Mouse (Mus musculus) megakaryocyte-erythroid progenitor cell, adult 5-6 weeks (primary cell): ENCODE measurements around the gene Rock2. TPM values are rescaled to one million over a fixed set of nuclear protein-coding genes. Genes with fewer than 3 reads are reported as not detected.
A peak's percentile ranks its signal among the peaks of the same experiment; 100 is the strongest.
"Not testable (repeated sequence)": the region's sequence is repeated elsewhere in the genome, so short reads cannot be mapped to it uniquely, and the experiment has no call there.

Experiments used
- ATAC-seq: replicated peaks from 2 replicates; pipeline ENCODE4 v1.8.0; 2016; ENCODE audit warnings: mild to moderate bottlenecking, inconsistent platforms; ENCODE audit not compliant: severe bottlenecking, poor library complexity, low FRiP score, low TSS enrichment
- total RNA-seq, 2 experiments: library from RNA; stranded (forward) in 1 of 2; stranded (reverse) in 1 of 2; fragments of 200-1000, 215-1000 nt in 1 of 2; fragments of >200 nt in 1 of 2; fragmentation: Nextera tagmentation in 1 of 2; gene quantifications; 2 replicates each; pipeline ENCODE4 v1.2.3; 2014 to 2017

Rock2 gene
- total RNA-seq, 2 experiments from 2014 or later = 34.9 to 57.2 TPM

- no peak for ATAC-seq
These were observed 96.7 kb downstream of the Rock2 start for GRCm38 (mm10) chr12:16991376-16991775.

GRCm38 (mm10) chr12:16992355-16992754 lies 97.7 kb downstream of the Rock2 start:
- no peak for ATAC-seq

DNA sequence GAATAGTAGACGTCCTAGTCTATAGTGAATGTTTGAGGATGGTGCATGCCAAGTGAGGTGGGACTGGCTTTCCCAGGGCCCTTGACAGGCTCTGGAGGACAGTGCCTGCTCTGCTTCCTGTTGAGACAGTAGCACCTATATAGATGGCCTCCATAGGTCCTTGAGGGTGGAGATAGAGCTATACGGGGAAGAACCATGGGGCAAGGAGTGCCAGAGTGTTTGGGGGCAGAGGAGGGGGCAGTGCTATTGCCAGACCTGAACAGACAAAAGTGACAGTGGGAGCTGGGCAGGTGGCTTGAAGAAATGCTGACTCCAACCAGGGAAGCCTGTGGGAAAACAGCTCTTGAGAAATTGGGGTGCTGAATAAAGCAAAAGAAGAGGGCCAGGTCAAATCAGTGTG lies 99.6 kb downstream of the Rock2 start:
- no peak for ATAC-seq

DNA sequence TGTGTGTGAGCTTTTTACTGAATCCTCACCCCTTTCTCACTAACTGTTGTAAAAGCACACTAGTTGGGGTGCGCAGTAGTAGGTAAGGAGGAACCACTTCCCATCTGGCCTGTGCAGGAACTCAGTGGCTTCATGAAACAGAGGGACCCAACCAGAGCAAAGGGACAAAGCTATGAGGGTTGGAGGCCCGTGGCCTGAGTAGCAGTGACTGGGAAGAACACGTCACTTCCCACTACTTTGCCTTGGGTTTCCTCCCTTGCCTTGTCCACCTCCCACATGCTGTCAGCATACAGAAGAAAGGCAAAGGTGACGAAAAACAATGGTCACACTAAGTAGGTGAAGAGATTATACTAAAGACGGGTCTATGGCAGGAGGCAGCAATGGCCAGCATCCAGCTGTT lies 101.6 kb downstream of the Rock2 start:
- no peak for ATAC-seq

DNA sequence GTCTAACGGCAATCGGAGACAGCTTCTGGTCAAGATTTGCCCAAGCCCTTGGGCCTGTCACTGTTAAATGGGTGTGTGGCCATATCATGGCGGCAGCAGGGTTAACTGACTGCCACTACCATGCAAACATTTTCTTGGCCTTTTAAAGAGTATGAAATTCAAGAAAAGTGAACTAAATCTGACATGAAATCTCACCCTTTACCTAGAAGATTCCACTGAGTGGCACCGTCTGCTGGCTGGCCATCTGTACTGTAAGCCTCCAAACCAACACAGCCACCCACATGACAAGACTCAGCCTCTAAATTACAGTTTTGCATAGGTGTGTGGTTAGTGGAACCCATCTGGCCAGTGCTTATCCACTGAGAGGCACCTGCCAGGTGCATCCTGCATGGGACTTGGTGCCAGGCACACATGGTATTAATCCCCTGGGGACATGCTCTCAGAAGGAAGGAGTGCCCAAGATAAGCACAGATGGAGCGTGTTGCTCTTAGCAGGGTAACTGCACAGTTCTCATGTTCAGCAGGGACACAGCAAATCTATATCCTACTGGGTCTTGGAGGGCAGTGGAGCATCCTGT lies 102.3 kb downstream of the Rock2 start:
- ATAC-seq = no peak

- no peak for ATAC-seq
These were observed 104.5 kb downstream of the Rock2 start for GRCm38 (mm10) chr12:16999146-16999545.

DNA sequence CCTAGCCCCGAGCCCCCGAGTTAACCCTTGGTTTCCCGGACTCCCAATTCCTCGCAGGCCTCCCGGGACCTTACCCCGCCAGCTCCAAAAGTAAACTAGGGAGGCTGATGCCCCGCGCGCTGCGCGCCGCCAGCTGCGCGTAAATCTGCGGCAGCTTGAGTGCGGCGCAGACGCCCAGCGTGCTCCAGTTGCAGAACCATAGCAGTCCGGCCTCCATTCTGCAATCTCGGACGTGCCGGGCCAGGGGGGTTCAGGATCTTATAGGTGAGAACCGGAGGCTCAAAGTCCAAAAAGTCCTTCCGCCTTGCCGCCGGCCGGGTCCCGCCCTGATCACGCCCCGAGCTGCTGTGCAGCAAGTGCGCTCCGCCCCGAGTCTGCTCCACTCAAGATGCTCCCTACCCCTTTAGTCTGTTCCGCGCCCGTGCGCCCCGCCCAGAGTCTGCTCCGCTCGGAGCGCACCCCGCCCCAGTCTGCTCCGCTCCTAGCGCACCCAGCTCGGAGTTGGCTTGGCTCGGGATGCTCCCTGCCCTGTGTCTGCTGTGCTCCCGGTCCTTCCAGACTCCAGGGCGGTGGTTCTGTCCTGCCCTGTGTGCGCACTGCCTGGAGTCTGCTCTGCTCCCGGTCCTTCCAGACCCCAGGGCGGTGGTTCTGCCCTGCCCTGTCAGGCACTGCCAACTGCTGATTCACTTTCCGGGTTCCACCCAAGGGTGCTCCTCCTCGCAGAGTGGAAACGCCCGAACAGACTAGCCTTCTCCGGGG lies 105.2 kb downstream of the Rock2 start, which contains the start of gene Pqlc3:
Gene Pqlc3 (minus strand): TSS at position 670 of the 759 bp plus-strand sequence.
- ATAC-seq = peak; percentile 97

- no peak for ATAC-seq
These were observed 105.9 kb downstream of the Rock2 start for GRCm38 (mm10) chr12:17000628-17001027.

- no peak for ATAC-seq
These were observed 106.5 kb downstream of the Rock2 start for GRCm38 (mm10) chr12:17001211-17001610.

GRCm38 (mm10) chr12:17009466-17009865 lies 114.8 kb downstream of the Rock2 start:
- ATAC-seq = no peak

DNA sequence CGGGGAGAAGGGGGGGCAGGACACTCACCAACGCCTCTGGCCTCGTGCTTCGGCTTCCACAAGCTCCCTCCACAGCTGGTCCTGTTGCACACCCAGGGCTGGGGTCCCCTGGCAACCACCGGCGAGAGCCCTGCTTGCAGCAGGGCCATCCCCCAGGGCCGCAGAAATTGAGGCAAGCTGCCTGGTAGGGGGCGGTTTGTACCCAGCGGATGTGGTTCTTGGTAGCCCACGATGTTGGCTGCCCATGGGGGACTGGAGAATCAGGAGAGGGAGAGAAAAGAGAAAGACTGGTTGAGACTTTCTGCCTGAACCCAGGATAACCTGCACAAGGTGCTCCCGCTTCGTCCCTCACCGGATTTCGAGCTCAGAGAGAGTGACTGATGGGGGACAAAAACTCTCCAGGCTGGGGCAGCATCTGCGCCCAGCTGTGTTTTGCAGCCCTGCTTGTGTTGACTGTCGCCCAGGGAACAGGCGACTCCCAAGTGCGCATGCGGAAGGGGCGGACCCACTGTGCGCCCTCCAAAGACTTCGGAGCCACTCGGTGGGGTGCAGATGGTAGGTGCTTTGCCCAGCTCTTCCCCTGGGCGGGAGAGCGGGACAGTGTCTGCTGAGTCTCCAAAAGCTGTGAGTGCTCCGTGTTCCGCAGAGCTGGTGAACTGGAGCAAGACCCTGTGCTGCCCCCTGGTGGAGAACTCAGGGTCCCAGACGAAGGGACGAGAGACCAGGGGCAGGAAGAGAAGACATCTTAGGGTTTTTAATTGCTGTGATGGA lies 116.6 kb downstream of the Rock2 start, which contains the start of gene 2410004P03Rik:
Gene 2410004P03Rik (minus strand): TSS at position 628 of the 771 bp plus-strand sequence.
- peak; percentile 79 for ATAC-seq

GRCm38 (mm10) chr12:17012067-17012899 lies 117.6 kb downstream of the Rock2 start:
- no peak for ATAC-seq

DNA sequence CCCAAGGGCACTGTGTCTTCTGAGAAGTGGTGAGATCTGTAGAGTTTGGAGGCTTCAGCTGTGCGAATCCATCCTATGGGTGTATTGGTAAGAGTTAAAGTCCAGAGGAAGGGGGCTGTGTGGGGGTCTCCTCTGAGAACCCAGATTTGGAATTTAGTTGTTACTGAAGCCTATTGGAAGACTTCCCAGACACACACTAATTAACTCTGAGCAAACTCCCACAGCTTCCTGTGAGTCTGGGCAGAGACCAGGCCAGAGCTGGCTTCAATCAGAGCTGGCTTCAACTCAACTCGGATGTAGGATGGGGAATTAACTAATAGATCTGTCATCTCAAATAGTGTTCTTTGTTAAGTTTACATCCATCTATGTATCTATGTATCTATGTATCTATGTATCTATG lies 121.0 kb downstream of the Rock2 start:
- no peak for ATAC-seq

GRCm38 (mm10) chr12:17018468-17018867 lies 123.8 kb downstream of the Rock2 start:
- no peak for ATAC-seq

GRCm38 (mm10) chr12:17021125-17021524 lies 126.4 kb downstream of the Rock2 start:
- ATAC-seq = not testable (repeated sequence)

DNA sequence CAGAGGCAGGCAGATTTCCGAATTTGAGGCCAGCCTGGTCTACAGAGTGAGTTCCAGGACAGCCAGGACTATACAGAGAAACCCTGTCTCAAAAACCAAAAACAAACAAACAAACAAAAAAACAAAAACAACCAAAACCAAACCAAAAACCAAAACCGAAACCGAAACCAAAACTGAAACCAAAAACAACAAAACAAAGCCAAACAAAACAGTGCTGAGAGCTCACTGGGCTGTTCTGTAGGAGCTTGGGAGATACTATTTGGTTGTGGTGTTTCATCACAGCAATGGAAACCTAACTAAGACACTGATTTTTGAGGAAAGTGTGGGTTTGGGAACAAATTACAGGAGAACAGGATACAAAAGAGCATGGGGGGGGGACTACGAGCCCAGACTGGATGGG lies 127.5 kb downstream of the Rock2 start:
- ATAC-seq = no peak

DNA sequence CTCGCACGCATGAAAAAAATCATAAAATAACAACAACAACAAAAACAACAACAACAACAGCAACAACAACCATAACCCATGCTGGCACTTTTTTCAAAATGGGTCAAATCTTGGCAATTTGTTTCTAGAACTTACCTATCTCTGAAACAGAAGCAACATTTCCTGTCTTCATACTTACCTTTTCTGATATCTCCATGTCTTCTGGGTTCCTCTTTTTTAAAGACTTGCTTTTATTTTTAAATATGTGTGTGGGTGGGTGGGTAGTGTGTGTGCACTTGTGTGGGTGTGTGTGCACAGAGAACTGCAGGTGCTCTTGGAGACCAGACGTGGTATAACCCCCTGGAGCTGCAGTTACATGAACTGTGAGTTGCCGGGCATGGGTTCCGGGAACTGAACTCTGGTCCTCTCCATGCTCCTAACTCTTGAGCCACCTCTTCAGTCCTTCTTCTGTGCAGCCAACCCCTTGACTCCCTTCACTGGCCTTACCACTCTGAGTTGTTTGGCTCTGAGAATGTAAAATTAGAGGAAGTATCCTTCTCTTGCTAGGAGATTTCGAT lies 129.9 kb downstream of the Rock2 start:
- ATAC-seq = no peak

DNA sequence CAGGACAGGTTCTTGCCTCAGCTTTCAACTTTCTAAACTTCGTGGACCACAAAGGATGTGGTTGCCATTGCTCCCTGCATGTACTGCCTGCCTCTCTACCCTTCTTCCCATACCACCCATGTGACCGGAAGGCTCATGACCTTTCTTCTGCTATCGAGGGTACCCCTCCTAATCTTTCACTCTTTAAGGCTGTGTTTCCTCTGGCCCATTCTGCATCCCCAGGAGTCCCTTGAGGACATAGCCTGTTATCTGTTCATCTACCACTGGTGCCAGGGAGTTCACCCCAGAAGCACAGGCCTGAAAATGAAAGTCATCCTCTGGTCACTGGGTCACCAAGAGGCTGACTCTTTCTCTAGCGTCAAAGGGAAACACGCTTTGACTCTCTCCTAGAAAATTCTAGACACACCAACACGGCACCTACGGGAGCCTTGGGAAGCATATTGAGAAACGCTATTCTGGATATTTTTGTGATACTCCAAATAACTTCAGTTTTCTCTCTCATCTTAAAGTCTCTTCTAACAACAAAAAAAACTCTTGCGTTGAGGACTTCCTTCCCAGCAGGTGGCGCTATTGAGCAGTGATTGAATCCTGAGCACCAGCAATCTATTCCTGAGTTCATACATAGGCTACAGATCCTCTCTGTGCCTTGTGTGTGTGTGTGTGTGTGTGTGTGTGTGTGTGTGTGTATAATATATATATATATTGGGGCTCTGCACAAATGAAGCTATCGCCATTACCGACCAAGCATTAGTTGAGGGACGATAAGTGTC lies 138.2 kb downstream of the Rock2 start:
- peak; percentile 49 for ATAC-seq
